Comparison of ENCODE assay signal across 17 mouse cellular contexts in genomic region chr13:37060810-37061209, GRCm38 (mm10). TPM values are rescaled to one million over a fixed set of nuclear protein-coding genes. Genes with fewer than 3 reads are reported as not detected.
DNase-seq lines count a peak whose midpoint lies in the region; ATAC-seq and TF ChIP-seq lines count a peak whose summit lies in the region.
"Had no signal": no experiment of that assay in that cellular context is flagged by ENCODE, and none has a peak within 500 bp of the region (broad histone marks: within the 10 kb centered on the region; RNA-seq: fewer than 3 reads in every experiment).

No protein-coding gene starts in this region.

- ATAC-seq in lung, embryonic 14.5 days (ENCODE audit: insufficient read depth): no peak
- peak; percentile 67 for ATAC-seq in limb, embryonic 14.5 days (ENCODE audit: low FRiP score, low read depth)
- ATAC-seq: inflammation-experienced regulatory T-cells, adult 6 months had no signal

- TF ChIP-seq CTCF in lung, embryonic 14.5 days (IDR thresholded peaks at IDR 0.05; ENCODE audit: low read depth): no peak
- no peak for TF ChIP-seq CTCF in lung, adult 2 months (IDR thresholded peaks at IDR 0.05; ENCODE audit: insufficient read depth, low read length)

- no peak for TF ChIP-seq POLR2A in lung, adult 2 months (IDR thresholded peaks at IDR 0.05; ENCODE audit: borderline replicate concordance, extremely low read depth, low read depth, low read length)
- TF ChIP-seq POLR2A in limb, embryonic 14.5 days (IDR thresholded peaks at IDR 0.05; ENCODE audit: borderline replicate concordance, extremely low read depth, insufficient read depth, insufficient read length): no peak

- no peaks in the 10 kb centered on the region for H3K27me3 ChIP-seq in lung, embryonic 14.5 days (ENCODE audit: insufficient read depth, low read length)
- H3K27me3 ChIP-seq in limb, embryonic 14.5 days (ENCODE audit: control insufficient read depth, insufficient read depth, low read length): no peaks in the 10 kb centered on the region
- H3K27me3 ChIP-seq: forebrain, embryonic 12.5 days; liver, embryonic 15.5 days; midbrain, embryonic 12.5 days; neural tube, embryonic 12.5 days had no signal

- H3K4me1 ChIP-seq in lung, embryonic 14.5 days (ENCODE audit: insufficient read depth): no peaks in the 10 kb centered on the region
- H3K4me1 ChIP-seq in lung, adult 2 months (ENCODE audit: control insufficient read depth, insufficient read depth, low read length): no peaks in the 10 kb centered on the region; the same call in 1 of the 2 replicates
- H3K4me1 ChIP-seq in limb, embryonic 14.5 days (ENCODE audit: control insufficient read depth, insufficient read depth, low read length): peaks cover 12% of the 10 kb centered on the region
- H3K4me1 ChIP-seq: forebrain, embryonic 12.5 days; liver, embryonic 15.5 days; midbrain, embryonic 12.5 days; neural tube, embryonic 12.5 days had no signal

- no peaks in the 10 kb centered on the region for H3K9me3 ChIP-seq in lung, embryonic 14.5 days (ENCODE audit: low read depth, low read length)
- H3K9me3 ChIP-seq in limb, embryonic 14.5 days (ENCODE audit: control insufficient read depth, low read length): no peaks in the 10 kb centered on the region
- H3K9me3 ChIP-seq: forebrain, embryonic 12.5 days; liver, embryonic 15.5 days; midbrain, embryonic 12.5 days; neural tube, embryonic 12.5 days had no signal

- H3K36me3 ChIP-seq in lung, embryonic 14.5 days (ENCODE audit: insufficient read depth): no peaks in the 10 kb centered on the region
- H3K36me3 ChIP-seq in limb, embryonic 14.5 days (ENCODE audit: control insufficient read depth, insufficient read depth, low read length): no peaks in the 10 kb centered on the region
- H3K36me3 ChIP-seq: forebrain, embryonic 12.5 days; liver, embryonic 15.5 days; midbrain, embryonic 12.5 days; neural tube, embryonic 12.5 days had no signal

- H3K4me2 ChIP-seq in lung, embryonic 14.5 days: no peak overlapping the region
- no peak overlapping the region for H3K4me2 ChIP-seq in limb, embryonic 14.5 days (replicated peaks; ENCODE audit: low read depth, low read length, severe bottlenecking)
- H3K4me2 ChIP-seq: forebrain, embryonic 12.5 days; liver, embryonic 15.5 days; midbrain, embryonic 12.5 days; neural tube, embryonic 12.5 days had no signal

- no peak overlapping the region for H3K4me3 ChIP-seq in lung, embryonic 14.5 days (ENCODE audit: low read depth, low read length)
- no peak overlapping the region for H3K4me3 ChIP-seq in lung, adult 2 months (replicated peaks; ENCODE audit: extremely low read depth, low read depth, low read length)
- H3K4me3 ChIP-seq in limb, embryonic 14.5 days (replicated peaks; ENCODE audit: low read length): no peak overlapping the region
- H3K4me3 ChIP-seq: forebrain, embryonic 12.5 days; liver, embryonic 15.5 days; midbrain, embryonic 12.5 days; neural tube, embryonic 12.5 days had no signal

- no peak overlapping the region for H3K9ac ChIP-seq in lung, embryonic 14.5 days
- no peak overlapping the region for H3K9ac ChIP-seq in limb, embryonic 14.5 days (ENCODE audit: low read depth, low read length, severe bottlenecking)
- H3K9ac ChIP-seq: forebrain, embryonic 12.5 days; liver, embryonic 15.5 days; midbrain, embryonic 12.5 days; neural tube, embryonic 12.5 days had no signal

- WGBS in lung, embryonic 14.5 days: 57% methylated on average over 5 of the region's 5 CpGs
- WGBS in lung, adult 2 months: 71% methylated on average over 5 of the region's 5 CpGs
- WGBS in limb, embryonic 14.5 days: 17% methylated on average over 5 of the region's 5 CpGs

- H3K27ac ChIP-seq in lung, embryonic 14.5 days (ENCODE audit: low read depth): no peak overlapping the region
- H3K27ac ChIP-seq in limb, embryonic 14.5 days (replicated peaks; ENCODE audit: low read depth, low read length): no peak overlapping the region
- H3K27ac ChIP-seq: forebrain, embryonic 12.5 days; liver, embryonic 15.5 days; midbrain, embryonic 12.5 days; neural tube, embryonic 12.5 days had no signal

- DNase-seq in embryo, embryonic 10.5 days (ENCODE audit: low spot score): peak; percentile 18
- DNase-seq in embryo, embryonic 10 days (ENCODE audit: low spot score): no peak
- DNase-seq in lung, embryonic 14.5 days: peak; percentile 52
- no peak for DNase-seq in lung, adult 2 months
- peak; percentile 80 for DNase-seq in limb, embryonic 14.5 days (ENCODE audit: low spot score)
- peak; percentile 36 for DNase-seq in retina, postnatal 1 day
- no peak for DNase-seq in urinary bladder, postnatal 14 days (ENCODE audit: low spot score)
- no peak for DNase-seq in liver
- DNase-seq: adrenal gland, postnatal 14 days; gastrocnemius, postnatal 14 days; kidney, postnatal 25 days; right cerebral cortex, adult 18-20 months had no signal

RNA-seq across cellular contexts. Expression of gene F13a1, which starts 10.8 kb away (rescaled TPM):
- 20.9 and 21.1 TPM in 2 replicates for polyA plus RNA-seq in lung, embryonic 14.5 days (2014; fragmentation: Nextera tagmentation; extraction: Ambion mirVana)
- polyA plus RNA-seq in lung, adult 2 months (2012; rRNA removed): 3.8 and 6.4 TPM in 2 replicates
- 10.1 and 12.9 TPM in 2 replicates for polyA plus RNA-seq in limb, embryonic 14.5 days (2012; rRNA removed)
- polyA plus RNA-seq in limb, embryonic 14.5 days (2014; fragmentation: Nextera tagmentation; extraction: Ambion mirVana): 17.3 and 18.2 TPM in 2 replicates

Comparison
In these comparisons a context has a peak if more than half of its experiments do, and no peak if none do; other contexts are left out.
1. DNase-seq: peak in embryo, embryonic 10.5 days (single experiment), lung, embryonic 14.5 days (single experiment), limb, embryonic 14.5 days (single experiment) and retina, postnatal 1 day (single experiment); none in embryo, embryonic 10 days (single experiment), lung, adult 2 months (single experiment), urinary bladder, postnatal 14 days (single experiment) and liver (single experiment).